Mouse (Mus musculus) kidney, postnatal 0 days (tissue): ENCODE data around the gene Klhl25. TPM values are rescaled to one million over a fixed set of nuclear protein-coding genes. Genes with fewer than 3 reads are reported as not detected.

ENCODE experiments used
- ATAC-seq: fragments of 200-750 bp; cut with Nextera tagmentation; replicated peaks from 2 replicates; pipeline ENCODE4 v1.8.0; 2017; ENCODE audit warnings: low read depth, moderate number of reproducible peaks, moderate TSS enrichment, moderate library complexity; ENCODE audit not compliant: low FRiP score
- DNase-seq: peaks from one replicate; pipeline ENCODE4 v3.0.0-alpha.2; 2016; ENCODE audit warnings: low spot score
- H3K27ac ChIP-seq: fragments of 300-500 bp; sonication (generic); 2 replicates; pipeline ENCODE4 v1.5.1; 2014; ENCODE audit warnings: mild to moderate bottlenecking
- H3K27me3 ChIP-seq: fragments of 300-500 bp; sonication (generic); 2 replicates; pipeline ENCODE4 v1.6.1; 2014; ENCODE audit warnings: low read length, mixed read lengths; ENCODE audit not compliant: insufficient read depth
- H3K36me3 ChIP-seq: fragments of 300-500 bp; sonication (generic); 2 replicates; pipeline ENCODE4 v1.6.1; 2014; ENCODE audit warnings: low read length, mixed read lengths; ENCODE audit not compliant: insufficient read depth
- H3K4me1 ChIP-seq: fragments of 300-500 bp; sonication (generic); replicated peaks from 2 replicates; pipeline ENCODE4 v1.6.1; 2014; ENCODE audit warnings: antibody characterized with exemption, low read length, mixed read lengths; ENCODE audit not compliant: insufficient read depth
- H3K4me2 ChIP-seq: fragments of 300-500 bp; sonication (generic); 2 replicates; pipeline ENCODE4 v1.6.1; 2014; ENCODE audit warnings: mild to moderate bottlenecking, low read length, moderate library complexity, mixed read lengths
- H3K4me3 ChIP-seq: fragments of 300-500 bp; sonication (generic); replicated peaks from 2 replicates; pipeline ENCODE4 v1.5.1; 2014; ENCODE audit warnings: low read depth, low read length
- H3K9ac ChIP-seq: fragments of 300-500 bp; sonication (generic); 2 replicates; pipeline ENCODE4 v1.6.1; 2014; ENCODE audit warnings: low read depth, low read length
- H3K9me3 ChIP-seq: fragments of 300-500 bp; sonication (generic); replicated peaks from 2 replicates; pipeline ENCODE4 v1.6.1; 2016; ENCODE audit warnings: low read length, inconsistent platforms, mixed read lengths
- CTCF ChIP-seq: IDR thresholded peaks from 2 replicates; pipeline ENCODE4 v1.5.1; 2016; ENCODE audit warnings: antibody characterized with exemption, low read depth, mild to moderate bottlenecking, moderate library complexity
- WGBS: fragments of 180-500 bp; shearing (Covaris S2); extraction: QIAGEN DNeasy Blood & Tissue Kit; methylation state at CpG from one replicate; pipeline ENCODE4 v1.1.7; 2014; 5-methylcytosine and 5-hydroxymethylcytosine counted together
- polyA plus RNA-seq: library from polyadenylated mRNA; unstranded; fragments of >200 nt; fragmentation: Nextera tagmentation; extraction: Ambion mirVana; gene quantifications from 2 replicates; pipeline ENCODE4 v1.2.1, GENCODE M21; 2015

The Klhl25 gene
- polyA plus RNA-seq, 1 experiment from 2014 or later: 10.5 TPM

- H3K36me3 ChIP-seq: no peaks in the 10 kb centered on the region
- H3K27ac ChIP-seq: no peak overlapping the region
- WGBS: 66% methylated on average over 8 of the region's 8 CpGs
- no peaks in the 10 kb centered on the region for H3K4me1 ChIP-seq
- DNase-seq (no peak), ATAC-seq (no peak)
- no peak overlapping the region for H3K4me2 ChIP-seq
- no peaks in the 10 kb centered on the region for H3K9me3 ChIP-seq
- no peak for TF ChIP-seq CTCF
- no peak overlapping the region for H3K4me3 ChIP-seq
- H3K9ac ChIP-seq: no peak overlapping the region
- H3K27me3 ChIP-seq: no peaks in the 10 kb centered on the region
These were observed 32.1 kb downstream of the Klhl25 start for GRCm38 (mm10) chr7:75880236-75880635.

DNA sequence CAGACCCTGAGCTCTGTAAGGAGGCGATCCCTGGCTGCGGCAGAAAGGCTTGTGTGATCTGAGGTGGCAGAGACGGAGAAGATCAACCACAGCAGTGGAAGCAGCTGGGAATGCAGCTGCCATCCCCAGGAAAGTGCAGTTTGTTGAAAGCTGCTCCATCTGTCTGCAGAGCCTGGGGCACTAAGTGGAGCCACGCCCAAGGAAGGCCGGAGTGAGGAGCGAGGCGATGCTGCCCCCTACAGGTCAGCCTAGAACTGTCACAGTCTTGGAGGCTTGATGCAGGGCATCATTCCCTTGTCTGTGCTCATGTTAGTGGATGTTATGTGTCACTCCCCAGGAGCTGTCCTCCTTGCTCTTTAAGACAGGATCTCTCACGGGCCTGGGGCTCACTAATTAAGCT, 32.5 kb downstream of the Klhl25 start:
- Histone ChIP-seq H3K9ac (no peak overlapping the region), H3K4me1 (no peaks in the 10 kb centered on the region), H3K27ac (no peak overlapping the region), H3K4me2 (no peak overlapping the region), H3K9me3 (no peaks in the 10 kb centered on the region), H3K36me3 (no peaks in the 10 kb centered on the region), H3K4me3 (no peak overlapping the region), H3K27me3 (no peaks in the 10 kb centered on the region)
- 4% methylated on average over 8 of the region's 8 CpGs for WGBS
- peak; percentile 88 for DNase-seq
- peak; percentile 87; the same call in 1 of the 2 replicates for ATAC-seq
- peak; percentile 98 for TF ChIP-seq CTCF

DNA sequence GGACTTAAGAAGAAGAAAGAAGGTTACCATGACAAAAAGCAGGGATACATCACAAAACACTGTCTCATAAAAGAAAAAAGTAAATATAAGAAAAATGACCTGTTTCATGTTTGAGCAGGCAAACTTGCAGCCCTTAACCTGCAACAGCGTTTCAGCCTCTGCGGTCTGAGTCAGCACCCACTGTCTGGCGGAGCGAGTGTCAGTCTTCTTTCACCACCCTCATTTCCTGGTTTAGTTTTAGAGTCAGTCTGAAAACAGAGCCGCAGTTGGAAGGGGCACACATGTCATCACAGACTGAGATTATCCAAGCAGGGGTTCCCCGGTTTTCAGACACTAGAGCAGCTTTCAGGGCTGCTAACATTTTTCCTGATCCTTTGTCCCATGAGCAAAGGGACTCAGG, 33.3 kb downstream of the Klhl25 start:
- no peaks in the 10 kb centered on the region for H3K9me3 ChIP-seq
- DNase-seq (no peak), ATAC-seq (no peak)
- no peak for TF ChIP-seq CTCF
- H3K27ac ChIP-seq: no peak overlapping the region
- H3K4me3 ChIP-seq: no peak overlapping the region
- no peaks in the 10 kb centered on the region for H3K27me3 ChIP-seq
- no peaks in the 10 kb centered on the region for H3K4me1 ChIP-seq
- no peak overlapping the region for H3K9ac ChIP-seq
- 66% methylated on average over 6 of the region's 6 CpGs for WGBS
- H3K4me2 ChIP-seq: no peak overlapping the region
- no peaks in the 10 kb centered on the region for H3K36me3 ChIP-seq

- H3K27ac ChIP-seq: no peak overlapping the region
These were observed 33.7 kb downstream of the Klhl25 start for GRCm38 (mm10) chr7:75881791-75882190.

DNA sequence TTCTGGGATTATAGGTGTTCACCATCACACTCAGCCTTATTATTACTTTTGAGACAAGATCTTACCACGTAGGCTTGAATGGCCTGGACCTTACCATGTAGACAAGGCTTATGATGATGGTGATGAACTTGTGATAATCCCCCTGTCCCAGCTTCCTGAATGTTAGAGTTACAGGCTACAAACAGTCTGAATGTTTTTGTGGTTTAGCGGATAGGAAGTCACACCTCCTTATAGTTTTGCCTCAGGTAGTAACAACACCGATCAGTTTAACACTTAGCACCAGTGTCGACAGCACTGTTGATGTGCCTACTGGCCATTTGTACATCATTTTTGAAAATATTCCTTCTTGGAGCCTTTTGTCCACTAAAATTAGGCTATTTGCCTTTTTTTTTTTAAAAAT, 43.4 kb downstream of the Klhl25 start:
- Histone ChIP-seq H3K4me2 (no peak overlapping the region), H3K4me3 (no peak overlapping the region), H3K27ac (no peak overlapping the region), H3K9me3 (no peaks in the 10 kb centered on the region), H3K27me3 (no peaks in the 10 kb centered on the region), H3K9ac (no peak overlapping the region), H3K36me3 (no peaks in the 10 kb centered on the region), H3K4me1 (no peaks in the 10 kb centered on the region)
- 90% methylated on average over 4 of the region's 4 CpGs for WGBS
- DNase-seq (no peak), ATAC-seq (no peak)
- TF ChIP-seq CTCF: no peak

More at GRCm38 (mm10) chr7:75881791-75882190, 33.7 kb downstream of the Klhl25 start:
- no peaks in the 10 kb centered on the region for H3K36me3 ChIP-seq
- no peak for TF ChIP-seq CTCF
- ATAC-seq: no peak
- H3K9me3 ChIP-seq: no peaks in the 10 kb centered on the region
- no peak for DNase-seq
- H3K9ac ChIP-seq: no peak overlapping the region
- H3K4me3 ChIP-seq: no peak overlapping the region
- WGBS: 76% methylated on average over 3 of the region's 3 CpGs
- H3K27me3 ChIP-seq: no peaks in the 10 kb centered on the region
- H3K4me1 ChIP-seq: no peaks in the 10 kb centered on the region
- H3K4me2 ChIP-seq: no peak overlapping the region

- Histone ChIP-seq H3K9me3 (no peaks in the 10 kb centered on the region), H3K27me3 (no peaks in the 10 kb centered on the region), H3K4me1 (no peaks in the 10 kb centered on the region), H3K4me2 (no peak overlapping the region), H3K4me3 (no peak overlapping the region), H3K9ac (no peak overlapping the region), H3K27ac (no peak overlapping the region), H3K36me3 (no peaks in the 10 kb centered on the region)
- 56% methylated on average over 3 of the region's 3 CpGs for WGBS
- no peak for TF ChIP-seq CTCF
- no peak for ATAC-seq
- no peak for DNase-seq
These were observed 44.6 kb downstream of the Klhl25 start for GRCm38 (mm10) chr7:75892737-75893136.

DNA sequence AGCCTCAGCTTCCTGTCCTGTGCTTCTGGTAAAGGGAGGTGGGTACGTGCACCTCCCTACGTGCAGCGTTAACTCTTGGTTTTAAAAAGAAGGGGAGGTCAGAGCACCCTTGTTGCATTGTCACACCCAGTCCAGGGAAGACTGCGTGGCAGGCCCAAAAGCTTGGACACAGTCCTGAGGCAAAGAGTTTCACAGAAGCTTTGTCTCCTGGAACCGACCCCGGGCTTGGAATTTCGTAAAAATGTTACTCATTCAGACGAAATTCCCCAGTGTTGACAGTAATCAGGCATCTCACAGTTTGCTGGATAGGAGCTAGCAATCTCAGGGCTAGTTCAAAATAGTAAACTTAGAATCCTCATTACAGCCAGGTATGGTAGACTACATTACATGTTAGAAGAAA, 45.6 kb downstream of the Klhl25 start:
- no peaks in the 10 kb centered on the region for H3K27me3 ChIP-seq
- no peaks in the 10 kb centered on the region for H3K9me3 ChIP-seq
- no peaks in the 10 kb centered on the region for H3K4me1 ChIP-seq
- H3K36me3 ChIP-seq: no peaks in the 10 kb centered on the region
- ATAC-seq (no peak), DNase-seq (no peak)
- H3K27ac ChIP-seq: no peak overlapping the region
- 83% methylated on average over 8 of the region's 8 CpGs for WGBS
- no peak for TF ChIP-seq CTCF
- no peak overlapping the region for H3K9ac ChIP-seq
- no peak overlapping the region for H3K4me3 ChIP-seq
- H3K4me2 ChIP-seq: no peak overlapping the region
